In genomic region chrX:12002596-12002995, GRCm38 (mm10) we compare ENCODE assay signal across 15 mouse cellular contexts.
DNase-seq lines count a peak whose midpoint lies in the region; ATAC-seq and TF ChIP-seq lines count a peak whose summit lies in the region.
"Had no signal": no experiment of that assay in that cellular context is flagged by ENCODE, and none has a peak within 500 bp of the region (broad histone marks: within the 10 kb centered on the region; RNA-seq: fewer than 3 reads in every experiment).

No protein-coding gene starts in this region.

- H3K9ac ChIP-seq in heart, embryonic 11.5 days (ENCODE audit: low read depth, low read length) = peak overlapping the region; percentile 54; the same call in 1 of the 2 replicates
- no peak overlapping the region for H3K9ac ChIP-seq in lung, embryonic 16.5 days (ENCODE audit: low read length)
- peak overlapping the region; percentile 80 for H3K9ac ChIP-seq in liver, embryonic 14.5 days (replicated peaks)
- H3K9ac ChIP-seq: embryonic facial prominence, embryonic 12.5 days; hindbrain, embryonic 14.5 days had no signal

- H3K9me3 ChIP-seq in heart, embryonic 11.5 days (replicated peaks; ENCODE audit: control insufficient read depth, low read length) = no peaks in the 10 kb centered on the region
- no peaks in the 10 kb centered on the region for H3K9me3 ChIP-seq in lung, embryonic 16.5 days (ENCODE audit: control insufficient read depth, low read length)
- H3K9me3 ChIP-seq in liver, embryonic 14.5 days (ENCODE audit: control insufficient read depth, low read length) = no peaks in the 10 kb centered on the region
- H3K9me3 ChIP-seq: embryonic facial prominence, embryonic 12.5 days had no signal

- H3K4me3 ChIP-seq in heart, embryonic 11.5 days (ENCODE audit: low read depth, low read length) = no peak overlapping the region
- H3K4me3 ChIP-seq in lung, embryonic 16.5 days (ENCODE audit: low read length) = no peak overlapping the region
- H3K4me3 ChIP-seq in lung, adult 2 months (replicated peaks; ENCODE audit: extremely low read depth, low read depth, low read length) = no peak overlapping the region
- H3K4me3 ChIP-seq in bone marrow, adult 2 months (replicated peaks; ENCODE audit: control insufficient read depth, low read depth, low read length) = peak overlapping the region; percentile 37
- H3K4me3 ChIP-seq in liver, embryonic 14.5 days (ENCODE audit: insufficient read depth in 1 of 2, low read depth in 2 of 2, low read length in 2 of 2) = peak overlapping the region; percentile 48 to 56
- H3K4me3 ChIP-seq: embryonic facial prominence, embryonic 12.5 days had no signal

- TF ChIP-seq CTCF in lung, adult 2 months (IDR thresholded peaks at IDR 0.05; ENCODE audit: insufficient read depth, low read length) = no peak
- TF ChIP-seq CTCF in bone marrow, adult 2 months (IDR thresholded peaks at IDR 0.05; ENCODE audit: control insufficient read depth, insufficient read depth, low read length) = no peak
- TF ChIP-seq CTCF in liver, embryonic 14.5 days (IDR thresholded peaks at IDR 0.05; ENCODE audit: low read depth) = no peak

- H3K36me3 ChIP-seq in heart, embryonic 11.5 days (ENCODE audit: control insufficient read depth, insufficient read depth, low read length) = no peaks in the 10 kb centered on the region
- no peaks in the 10 kb centered on the region for H3K36me3 ChIP-seq in lung, embryonic 16.5 days (ENCODE audit: control insufficient read depth, insufficient read depth, low read length)
- no peaks in the 10 kb centered on the region for H3K36me3 ChIP-seq in liver, embryonic 14.5 days (replicated peaks; ENCODE audit: control insufficient read depth, insufficient read depth, low read depth)
- H3K36me3 ChIP-seq: embryonic facial prominence, embryonic 12.5 days had no signal

- H3K4me2 ChIP-seq in heart, embryonic 11.5 days = peak overlapping the region; percentile 51
- no peak overlapping the region for H3K4me2 ChIP-seq in lung, embryonic 16.5 days (ENCODE audit: low read depth, low read length)
- peak overlapping the region; percentile 81 for H3K4me2 ChIP-seq in liver, embryonic 14.5 days (ENCODE audit: low read depth)
- H3K4me2 ChIP-seq: embryonic facial prominence, embryonic 12.5 days; hindbrain, embryonic 14.5 days had no signal

- no peak for ATAC-seq in heart, embryonic 11.5 days (replicated peaks; ENCODE audit: insufficient number of reproducible peaks, low FRiP score, low TSS enrichment)
- ATAC-seq in lung, embryonic 16.5 days (ENCODE audit: low read depth) = no peak
- no peak for ATAC-seq in liver, embryonic 14.5 days (ENCODE audit: insufficient read depth)
- ATAC-seq in granulocyte monocyte progenitor cell, adult 5-6 weeks (replicated peaks; ENCODE audit: poor library complexity, severe bottlenecking) = no peak
- ATAC-seq: forebrain, embryonic 16.5 days; intestine, embryonic 16.5 days had no signal

- WGBS in heart, embryonic 11.5 days (ENCODE audit: insufficient replicate concordance) = 22% methylated on average over 6 of the region's 6 CpGs
- WGBS in lung, embryonic 16.5 days = 29% methylated on average over 6 of the region's 6 CpGs
- WGBS in lung, adult 2 months = 41% methylated on average over 6 of the region's 6 CpGs
- 15% methylated on average over 6 of the region's 6 CpGs for WGBS in bone marrow, adult 2 months
- whole genome bisulfite sequencing in liver, embryonic 14.5 days (ENCODE audit: insufficient replicate concordance) = 18% methylated on average over 6 of the region's 6 CpGs

- H3K27ac ChIP-seq in heart, embryonic 11.5 days (ENCODE audit: low read depth, low read length) = peak overlapping the region; percentile 87
- H3K27ac ChIP-seq in lung, embryonic 16.5 days (ENCODE audit: low read length) = peak overlapping the region; percentile 84; the same call in 1 of the 2 replicates
- H3K27ac ChIP-seq in bone marrow, adult 2 months (ENCODE audit: control insufficient read depth, insufficient read depth, low read depth, low read length, poor library complexity) = no peak overlapping the region; the same call in 1 of the 2 replicates
- H3K27ac ChIP-seq in liver, embryonic 14.5 days = peak overlapping the region; percentile 93
- H3K27ac ChIP-seq: hindbrain, embryonic 14.5 days had no signal

- no peak for DNase-seq in heart, postnatal 4 days
- DNase-seq in lung, adult 2 months = no peak
- no peak for DNase-seq in liver, embryonic 14.5 days (ENCODE audit: low read depth in 3 of 3, low spot score in 3 of 3)
- no peak for DNase-seq in neural tube, embryonic 10.5 days (ENCODE audit: extremely low spot score, low spot score)
- DNase-seq: cerebellum, adult 9-11 months; kidney, postnatal 36 days; lung, adult 18-20 months had no signal

- no peak for TF ChIP-seq POLR2A in lung, adult 2 months (IDR thresholded peaks at IDR 0.05; ENCODE audit: borderline replicate concordance, extremely low read depth, low read depth, low read length)
- TF ChIP-seq POLR2A in bone marrow, adult 2 months (IDR thresholded peaks at IDR 0.05; ENCODE audit: borderline replicate concordance, control insufficient read depth, low read depth, low read length) = no peak

- no peak for TF ChIP-seq EP300 in liver, embryonic 14.5 days (IDR thresholded peaks at IDR 0.05; ENCODE audit: low read depth)

- H3K27me3 ChIP-seq in heart, embryonic 11.5 days (ENCODE audit: control insufficient read depth, insufficient read depth, low read length) = peaks cover 78% of the 10 kb centered on the region
- H3K27me3 ChIP-seq in lung, embryonic 16.5 days (ENCODE audit: control insufficient read depth, insufficient read depth, low read depth, low read length) = peaks cover 38% of the 10 kb centered on the region
- peaks cover 3% of the 10 kb centered on the region; the same call in 1 of the 2 replicates for H3K27me3 ChIP-seq in liver, embryonic 14.5 days (ENCODE audit: control insufficient read depth, insufficient read depth, low read length)

- H3K4me1 ChIP-seq in heart, embryonic 11.5 days (ENCODE audit: control insufficient read depth, insufficient read depth, low read length) = peaks cover 36% of the 10 kb centered on the region
- peaks cover 35% of the 10 kb centered on the region for H3K4me1 ChIP-seq in lung, embryonic 16.5 days (replicated peaks; ENCODE audit: control insufficient read depth, insufficient read depth, low read length)
- H3K4me1 ChIP-seq in lung, adult 2 months (ENCODE audit: control insufficient read depth, insufficient read depth, low read length) = peaks cover 15% of the 10 kb centered on the region
- H3K4me1 ChIP-seq in bone marrow, adult 2 months (ENCODE audit: control insufficient read depth, insufficient read depth, low read length) = peaks cover 5% of the 10 kb centered on the region
- peaks cover 21 to 38% of the 10 kb centered on the region in 2 experiments for H3K4me1 ChIP-seq in liver, embryonic 14.5 days (replicated peaks; ENCODE audit: control insufficient read depth in 2 of 2, insufficient read depth in 2 of 2, low read length in 1 of 2)

Comparison
In these comparisons a context has a peak if more than half of its experiments do, and no peak if none do; other contexts are left out.
1. H3K4me3 ChIP-seq: peak in bone marrow, adult 2 months (single experiment) and liver, embryonic 14.5 days (2 of 2); none in heart, embryonic 11.5 days (single experiment), lung, embryonic 16.5 days (single experiment) and lung, adult 2 months (single experiment).